Comparison of ENCODE assay signal across 8 mouse cellular contexts in genomic region chr15:100636700-100637501, GRCm38 (mm10). TPM values are rescaled to one million over a fixed set of nuclear protein-coding genes. Genes with fewer than 3 reads are reported as not detected.
DNase-seq lines count a peak whose midpoint lies in the region; ATAC-seq lines count a peak whose summit lies in the region.

Gene Smagp (minus strand): TSS chr15:100636940.

- peak within 1 kb of the TSS; percentile 98 for H3K4me2 ChIP-seq in embryonic facial prominence, embryonic 13.5 days

- no peaks in the 10 kb centered on the region for H3K9me3 ChIP-seq in embryonic facial prominence, embryonic 13.5 days

- peak; percentile 42 for DNase-seq in gastrocnemius, postnatal 10 days
- no peak for DNase-seq in gastrocnemius, adult 18-20 months (ENCODE audit: low spot score)
- DNase-seq in heart, postnatal 14 days: peak; percentile 71 to 79
- DNase-seq in kidney, postnatal 4 days: peak; percentile 73 to 85
- DNase-seq in testis, postnatal 14 days (ENCODE audit: low spot score): peak; percentile 51
- no peak for DNase-seq in c-Kit-positive CD71-positive TER-119-positive erythroid progenitor cells, embryonic 14.5 days (ENCODE audit: low spot score)

- intact Hi-C loops in heart, postnatal 14 days (cut with DNase I): loop anchor here (2.0 to 5.0 kb wide), 2 partner anchors 16 to 45 kb away; no protein-coding TSS in a partner anchor

- H3K9ac ChIP-seq in embryonic facial prominence, embryonic 13.5 days: peak within 1 kb of the TSS; percentile 64

- peaks cover 17% of the 10 kb centered on the region for H3K4me1 ChIP-seq in embryonic facial prominence, embryonic 13.5 days

- peak within 1 kb of the TSS; percentile 56 for H3K4me3 ChIP-seq in embryonic facial prominence, embryonic 13.5 days

- under 1% methylated on average over 77 of the region's 77 CpGs for whole genome bisulfite sequencing in embryonic facial prominence, embryonic 13.5 days

- no peaks in the 10 kb centered on the region for H3K36me3 ChIP-seq in embryonic facial prominence, embryonic 13.5 days

- no peak for ATAC-seq in embryonic facial prominence, embryonic 13.5 days (ENCODE audit: insufficient number of reproducible peaks, insufficient read depth, low FRiP score, low TSS enrichment, low read depth)
- peak; percentile 11; the same call in 1 of the 2 replicates for ATAC-seq in megakaryocyte progenitor cell, adult 5-6 weeks (replicated peaks; ENCODE audit: poor library complexity)

- no peak within 1 kb of the TSS for H3K27ac ChIP-seq in embryonic facial prominence, embryonic 13.5 days

- H3K27me3 ChIP-seq in embryonic facial prominence, embryonic 13.5 days: peaks cover 69% of the 10 kb centered on the region

RNA-seq across cellular contexts. Expression of gene Smagp, which starts in this region (rescaled TPM):
- total RNA-seq in gastrocnemius, postnatal 10 days (2021): 1 to 10 TPM; 6.5 to 8.6 TPM
- total RNA-seq in gastrocnemius, adult 18-20 months (2021): 1 to 10 TPM; 2.4 to 4.6 TPM
- polyA plus RNA-seq in embryonic facial prominence, embryonic 13.5 days (2015; fragmentation: Nextera tagmentation; extraction: Ambion mirVana): 9.2 and 10.1 TPM in 2 replicates
- 10 to 100 TPM; 14.8 to 17.1 TPM for total RNA-seq in heart, postnatal 14 days (2021)
- total RNA-seq in megakaryocyte progenitor cell, adult 5-6 weeks (2015): 0.64 and 1.1 TPM in 2 replicates
- total RNA-seq in megakaryocyte progenitor cell, adult 5-6 weeks (2017): 0.71 TPM in 1 of 2 replicates, not detected in the other

Comparison
In these comparisons a context has a peak if more than half of its experiments do, and no peak if none do; other contexts are left out.
1. DNase-seq: peak in gastrocnemius, postnatal 10 days (single experiment), heart, postnatal 14 days (2 of 2), kidney, postnatal 4 days (2 of 2) and testis, postnatal 14 days (single experiment); none in gastrocnemius, adult 18-20 months (single experiment) and c-Kit-positive CD71-positive TER-119-positive erythroid progenitor cells, embryonic 14.5 days (single experiment).